Mouse (Mus musculus) lung, adult 2 months (tissue): ENCODE results near the gene Prss34. TPM values are rescaled to one million over a fixed set of nuclear protein-coding genes. Genes with fewer than 3 reads are reported as not detected.

Experiments
- DNase-seq: peaks from one replicate; pipeline ENCODE4 v3.0.0; 2022
- H3K4me1 ChIP-seq: fragments of 200-500 bp; 2 replicates; pipeline ENCODE4 v1.6.1; 2011; ENCODE audit warnings: low read length; ENCODE audit not compliant: control insufficient read depth, insufficient read depth
- H3K4me3 ChIP-seq: fragments of 200-500 bp; replicated peaks from 2 replicates; pipeline ENCODE3; 2011; ENCODE audit warnings: low read depth, mild to moderate bottlenecking, control low read depth, low read length; ENCODE audit errors: extremely low read depth
- CTCF ChIP-seq: fragments of 200-500 bp; IDR thresholded peaks from 2 replicates; pipeline ENCODE4 v1.5.1; 2011; ENCODE audit warnings: mild to moderate bottlenecking, low read length, control low read depth; ENCODE audit not compliant: insufficient read depth
- POLR2A ChIP-seq: fragments of 200-500 bp; IDR thresholded peaks from 2 replicates; pipeline ENCODE4 v1.6.1; 2011; ENCODE audit warnings: low read depth, mild to moderate bottlenecking, control low read depth, low read length, borderline replicate concordance; ENCODE audit errors: extremely low read depth
- WGBS: fragments of 180-500 bp; shearing (Covaris S2); methylation state at CpG from one replicate; pipeline ENCODE4 v1.1.7; 2018; 5-methylcytosine and 5-hydroxymethylcytosine counted together
- polyA plus RNA-seq: library from polyadenylated mRNA; depleted of rRNA; stranded (reverse); fragments of >200 nt; gene quantifications from 2 replicates; pipeline ENCODE4 v1.2.3, GENCODE M21; 2012

The Prss34 gene
- polyA plus RNA-seq, 1 experiment: 0.46 TPM

DNA sequence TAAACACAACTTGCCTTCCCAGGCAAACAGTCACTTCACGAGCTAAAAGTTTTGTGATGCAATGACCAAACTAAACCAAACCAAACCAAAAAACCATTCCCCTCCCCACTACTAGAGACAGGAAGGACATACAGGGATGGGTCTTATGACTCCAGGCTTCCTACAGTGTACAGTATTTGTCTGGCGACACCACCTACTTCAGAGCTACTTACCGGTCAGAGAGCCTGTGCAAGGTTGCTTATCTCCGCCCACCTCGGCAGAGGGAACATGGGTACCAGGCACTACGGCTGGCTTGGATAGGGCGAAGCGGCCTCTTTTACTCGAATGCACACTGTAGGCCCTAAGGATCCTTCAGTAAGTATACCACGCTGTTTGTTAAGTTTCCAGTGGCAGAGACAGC, 25.9 kb upstream of the Prss34 start:
- peak overlapping the region; percentile 92 for H3K4me3 ChIP-seq
- TF ChIP-seq CTCF: no peak
- peak; percentile 48; the same call in 1 of the 2 replicates for TF ChIP-seq POLR2A
- peak; percentile 36 for DNase-seq
- WGBS: under 1% methylated on average over 10 of the region's 10 CpGs
- H3K4me1 ChIP-seq: peaks cover 24% of the 10 kb centered on the region

DNA sequence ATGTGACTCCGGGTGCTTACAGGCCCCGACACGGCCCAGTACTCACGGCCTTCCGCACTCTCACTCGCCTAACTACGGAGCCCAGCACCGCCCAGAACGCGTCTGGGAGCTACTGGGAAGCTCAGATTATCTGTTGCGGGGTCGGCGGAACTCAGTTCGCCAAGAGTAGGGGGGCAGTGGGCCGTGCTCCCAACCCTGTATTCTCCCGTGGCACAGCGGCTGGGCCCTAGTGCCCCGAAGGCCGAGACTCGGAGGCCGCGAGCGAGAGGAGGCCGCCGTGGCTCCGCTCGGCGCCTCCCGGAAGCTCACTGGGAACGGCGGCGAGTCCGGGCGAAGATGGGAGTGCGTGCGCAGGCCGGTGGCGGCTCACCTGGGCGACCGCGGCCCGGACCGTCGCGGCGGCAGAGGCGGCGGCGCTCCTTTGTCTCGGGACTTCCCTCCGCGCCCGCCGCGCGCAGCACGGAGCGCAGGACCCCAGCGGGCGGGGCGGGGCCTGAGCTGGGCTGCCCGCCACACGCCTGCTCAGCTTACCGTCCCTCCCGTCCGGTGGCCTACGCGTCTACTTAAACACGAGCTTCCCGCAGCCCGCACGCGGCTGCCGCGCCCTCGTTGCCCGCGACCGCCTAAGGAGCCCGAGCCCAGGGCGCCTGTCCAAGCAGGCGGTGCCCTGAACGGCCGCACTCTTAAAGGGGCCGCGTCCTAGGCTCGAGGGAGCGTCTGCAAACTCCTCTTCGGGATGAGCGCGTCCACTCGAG, 25.1 kb upstream of the Prss34 start:
- TF ChIP-seq CTCF: no peak
- TF ChIP-seq POLR2A: peak; percentile 47; the same call in 1 of the 2 replicates
- Histone ChIP-seq H3K4me3 (peak overlapping the region; percentile 92), H3K4me1 (peaks cover 24% of the 10 kb centered on the region)
- WGBS: under 1% methylated on average over 92 of the region's 92 CpGs
- DNase-seq: peak; percentile 96

DNA sequence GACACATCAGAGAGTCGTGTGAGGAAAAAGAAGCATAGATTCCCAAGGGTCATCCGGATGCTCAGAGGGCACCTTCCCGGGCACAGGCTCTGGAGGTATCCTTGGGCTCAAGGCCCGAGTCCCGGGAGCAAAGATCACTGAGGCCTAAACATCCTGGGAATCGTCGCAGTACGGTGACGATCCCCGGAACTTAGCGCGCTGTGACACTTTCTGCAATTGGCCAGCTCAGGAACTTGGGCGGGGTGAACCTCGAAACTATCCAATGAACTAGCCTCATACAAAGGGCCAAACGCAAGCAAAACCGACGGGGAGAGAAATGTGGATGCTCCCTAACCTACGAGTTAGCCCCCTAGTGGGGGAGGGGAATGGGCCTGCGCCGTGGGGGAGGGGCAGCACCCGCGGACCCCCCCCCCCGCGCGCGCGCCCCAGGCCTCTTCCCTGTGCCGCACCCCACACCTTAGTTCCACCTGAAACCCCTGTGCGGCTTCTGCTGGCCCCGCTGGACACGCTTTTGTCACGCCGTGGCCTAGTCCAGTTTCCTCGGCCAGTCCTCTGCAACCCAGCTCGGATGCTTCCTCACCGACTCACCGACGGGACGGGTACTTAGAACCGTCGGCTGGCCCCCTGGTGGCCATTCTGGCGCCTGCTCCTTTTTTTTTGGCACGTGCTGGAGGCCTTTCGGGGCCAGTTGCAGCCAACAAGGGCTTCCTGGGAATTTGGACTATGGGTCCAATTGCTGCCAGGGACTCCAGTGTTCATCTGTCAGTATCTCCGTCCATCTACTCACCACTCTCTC, 24.3 kb upstream of the Prss34 start:
- TF ChIP-seq POLR2A: peak; percentile 64; the same call in 1 of the 2 replicates
- peak; percentile 54 for TF ChIP-seq CTCF
- Histone ChIP-seq H3K4me1 (peaks cover 24% of the 10 kb centered on the region), H3K4me3 (peak overlapping the region; percentile 92)
- 1% methylated on average over 42 of the region's 45 CpGs for whole genome bisulfite sequencing
- DNase-seq: peak; percentile 98

DNA sequence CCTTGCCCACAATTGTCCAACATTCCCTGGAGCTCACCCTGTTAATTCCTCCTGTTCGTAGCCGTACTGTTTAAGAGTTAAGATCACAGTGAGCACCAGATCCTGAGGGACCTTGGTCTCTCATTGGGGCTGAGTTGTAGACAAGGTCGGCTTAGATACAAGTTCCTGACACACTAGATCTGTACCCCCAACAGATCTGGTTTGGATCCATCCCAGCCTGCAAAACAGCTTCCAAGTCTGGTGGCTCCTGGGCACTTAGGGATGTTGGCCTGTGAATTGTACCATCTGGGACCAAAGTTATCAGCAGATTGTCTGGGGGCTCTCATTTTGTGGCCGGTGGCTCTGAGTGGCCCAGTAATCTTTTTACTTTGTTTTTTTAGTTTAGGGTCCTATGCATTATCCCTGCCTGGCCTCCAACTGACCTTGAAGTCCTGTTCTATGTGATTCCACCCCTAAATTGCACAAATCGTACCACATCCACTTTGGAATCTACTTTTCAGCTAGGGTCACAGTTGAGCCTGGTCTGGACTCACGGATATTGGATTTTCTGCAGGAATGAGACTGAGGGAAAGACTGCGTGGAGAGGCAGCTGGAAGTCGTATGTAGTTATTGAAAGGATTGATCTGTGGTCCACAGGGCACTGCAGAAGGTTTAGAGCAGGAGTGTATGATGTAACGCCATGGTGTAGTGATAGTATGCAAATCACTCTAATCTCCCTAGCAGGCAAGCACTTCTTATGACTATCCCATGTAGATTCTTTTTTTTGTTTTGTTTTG, 23.4 kb upstream of the Prss34 start, which contains the start of gene Ube2i:
TSS of gene Ube2i (minus strand) at position 52 of the 776 bp plus-strand sequence.
- Histone ChIP-seq H3K4me1 (peaks cover 24% of the 10 kb centered on the region), H3K4me3 (peak within 1 kb of the TSS; percentile 92)
- WGBS: 82% methylated on average over 9 of the region's 9 CpGs
- DNase-seq: no peak
- TF ChIP-seq CTCF (no peak), POLR2A (no peak)

DNA sequence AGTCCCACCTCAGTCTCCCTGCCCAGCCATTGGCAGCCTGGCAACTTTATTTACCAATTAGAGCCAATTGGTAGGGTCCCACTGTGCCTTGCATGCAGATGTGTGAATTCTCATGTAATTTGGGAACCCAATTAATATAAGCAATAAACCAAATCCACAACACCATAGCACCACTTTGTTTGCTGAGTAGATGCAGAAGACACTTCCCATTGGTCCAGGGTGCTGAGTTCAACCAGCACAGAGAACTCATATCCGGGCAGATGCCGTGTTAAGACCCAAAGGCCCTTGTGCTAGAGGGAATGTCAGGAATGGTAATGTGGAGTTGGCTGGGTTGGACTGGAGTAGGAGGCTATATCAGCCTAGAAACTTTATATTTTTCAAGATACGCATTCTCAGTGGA, 22.4 kb upstream of the Prss34 start:
- DNase-seq: no peak
- H3K4me1 ChIP-seq: peaks cover 19% of the 10 kb centered on the region
- no peak overlapping the region for H3K4me3 ChIP-seq
- 96% methylated on average over 3 of the region's 3 CpGs for WGBS
- no peak for TF ChIP-seq POLR2A
- TF ChIP-seq CTCF: no peak

DNA sequence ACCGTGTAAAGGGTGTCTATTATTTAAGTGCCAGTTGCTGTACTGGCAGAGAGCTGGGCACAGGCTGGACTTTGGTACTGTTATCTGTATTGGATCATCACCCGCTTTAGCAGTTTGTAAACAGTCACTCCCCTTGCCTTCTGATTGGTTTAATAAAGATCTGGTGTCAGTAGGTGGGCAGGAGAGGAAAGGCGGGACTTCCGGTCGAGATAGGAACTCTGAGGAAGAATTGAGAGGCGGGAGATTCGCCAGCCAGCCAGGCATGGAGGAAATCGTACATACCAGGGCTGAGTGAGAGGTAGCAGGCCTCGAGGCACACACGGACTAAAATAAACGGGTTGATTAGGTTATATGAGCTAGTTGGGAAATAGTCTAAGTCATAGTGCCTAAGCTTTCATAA, 16.1 kb upstream of the Prss34 start:
- Histone ChIP-seq H3K4me1 (peaks cover 2% of the 10 kb centered on the region; the same call in 1 of the 2 replicates), H3K4me3 (no peak overlapping the region)
- TF ChIP-seq CTCF: no peak
- TF ChIP-seq POLR2A: no peak
- WGBS: 21% methylated on average over 11 of the region's 11 CpGs
- peak; percentile 55 for DNase-seq

DNA sequence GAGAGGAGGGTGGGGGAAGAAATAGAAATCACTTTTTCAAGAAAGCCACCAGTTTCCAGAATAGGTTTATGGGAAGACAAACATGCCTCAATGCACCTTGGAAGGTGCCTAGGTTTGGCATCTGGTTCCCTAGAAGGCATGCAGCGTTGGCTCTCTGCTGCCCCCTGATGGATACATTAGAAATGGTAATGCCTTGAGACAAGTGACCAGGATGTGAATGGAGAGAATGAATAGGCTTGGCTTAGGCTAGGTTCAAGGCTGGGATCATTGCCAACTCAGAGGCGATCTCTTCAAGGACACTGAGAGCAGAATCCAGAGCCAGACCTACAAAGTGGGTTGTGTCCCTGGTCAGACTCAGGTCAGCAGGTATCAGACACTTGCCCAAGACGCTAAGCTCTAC, 13.2 kb upstream of the Prss34 start:
- TF ChIP-seq POLR2A (no peak), CTCF (peak; percentile 96)
- WGBS: 19% methylated on average over 3 of the region's 3 CpGs
- peaks cover 2% of the 10 kb centered on the region; the same call in 1 of the 2 replicates for H3K4me1 ChIP-seq
- DNase-seq: peak; percentile 56
- no peak overlapping the region for H3K4me3 ChIP-seq

DNA sequence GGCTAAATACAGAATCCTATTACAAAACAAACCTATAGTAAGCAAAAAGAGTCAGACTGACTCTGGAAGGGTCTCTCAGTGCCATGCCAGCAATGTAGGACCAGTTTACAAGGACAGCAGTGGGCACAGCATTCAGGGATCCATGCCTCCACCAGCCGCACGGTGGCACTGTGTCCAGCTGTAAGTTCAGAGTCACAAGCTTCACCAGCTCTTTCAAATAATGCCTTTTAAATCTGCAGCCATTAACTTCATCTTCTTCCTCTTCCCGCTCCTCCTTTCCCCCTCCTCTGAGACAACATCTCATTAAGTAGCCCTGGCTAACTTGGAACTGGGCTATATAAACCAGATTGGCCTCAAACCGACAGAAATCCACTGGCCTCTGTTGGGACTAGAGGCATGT, 9.4 kb upstream of the Prss34 start:
- H3K4me1 ChIP-seq: peaks cover 2% of the 10 kb centered on the region; the same call in 1 of the 2 replicates
- no peak overlapping the region for H3K4me3 ChIP-seq
- TF ChIP-seq POLR2A: no peak
- peak; percentile 89 for TF ChIP-seq CTCF
- WGBS: 11% methylated on average over 4 of the region's 4 CpGs
- DNase-seq: no peak

DNA sequence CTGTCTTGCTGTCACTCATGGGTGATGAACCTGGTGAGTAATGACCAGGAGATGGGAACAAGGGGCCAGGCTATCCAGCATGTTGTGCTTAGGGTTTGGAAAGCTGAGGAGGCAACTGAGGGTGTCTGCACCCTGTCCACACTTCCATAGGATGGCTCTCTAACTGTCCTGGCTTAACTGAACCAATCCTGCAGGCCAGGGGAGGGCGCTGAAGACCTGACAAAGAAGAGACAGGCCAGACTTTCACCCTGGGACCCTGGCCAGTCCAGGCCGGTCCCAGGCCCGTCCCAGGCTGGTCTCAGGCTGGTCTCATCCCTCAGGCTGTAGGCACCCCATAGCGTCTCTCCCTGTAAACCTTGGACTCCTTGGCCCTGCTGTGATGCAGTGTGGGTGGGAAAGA, 7.8 kb upstream of the Prss34 start:
- WGBS: 25% methylated on average over 4 of the region's 4 CpGs
- Histone ChIP-seq H3K4me1 (no peaks in the 10 kb centered on the region), H3K4me3 (no peak overlapping the region)
- no peak for TF ChIP-seq CTCF
- TF ChIP-seq POLR2A: no peak
- DNase-seq: no peak
